Mouse (Mus musculus) midbrain, embryonic 11.5 days (tissue): ENCODE measurements around the gene Trabd2b. TPM values are rescaled to one million over a fixed set of nuclear protein-coding genes. Genes with fewer than 3 reads are reported as not detected.

ENCODE experiments used
- ATAC-seq: fragments of 200-750 bp; cut with Nextera tagmentation; 2 replicates; pipeline ENCODE4 v1.8.0; 2017; ENCODE audit warnings: moderate TSS enrichment, moderate library complexity; ENCODE audit not compliant: low FRiP score
- DNase-seq: peaks from one replicate; pipeline ENCODE4 v3.0.0; 2015; ENCODE audit warnings: low spot score; ENCODE audit errors: missing footprints
- H3K27ac ChIP-seq: fragments of 300-500 bp; sonication (generic); 2 replicates; pipeline ENCODE4 v1.5.1; 2014; ENCODE audit warnings: low read depth, low read length
- H3K27me3 ChIP-seq: fragments of 300-500 bp; sonication (generic); 2 replicates; pipeline ENCODE4 v1.6.1; 2014; ENCODE audit warnings: mild to moderate bottlenecking, low read length, moderate library complexity, mixed read lengths; ENCODE audit not compliant: control insufficient read depth, insufficient read depth
- H3K36me3 ChIP-seq: fragments of 300-500 bp; sonication (generic); 2 replicates; pipeline ENCODE4 v1.6.1; 2014; ENCODE audit warnings: mild to moderate bottlenecking, low read length, moderate library complexity, mixed read lengths; ENCODE audit not compliant: control insufficient read depth, insufficient read depth
- H3K4me1 ChIP-seq: fragments of 300-500 bp; sonication (generic); 2 replicates; pipeline ENCODE4 v1.6.1; 2014; ENCODE audit warnings: low read length; ENCODE audit not compliant: control insufficient read depth, insufficient read depth
- H3K4me2 ChIP-seq: fragments of 300-500 bp; sonication (generic); 2 replicates; pipeline ENCODE4 v1.6.1; 2014; ENCODE audit warnings: mild to moderate bottlenecking, moderate library complexity
- H3K4me3 ChIP-seq: fragments of 300-500 bp; sonication (generic); 2 replicates; pipeline ENCODE4 v1.5.1; 2014; ENCODE audit warnings: low read depth, low read length
- H3K9ac ChIP-seq: fragments of 300-500 bp; sonication (generic); 2 replicates; pipeline ENCODE4 v1.6.1; 2014; ENCODE audit warnings: low read length
- H3K9me3 ChIP-seq: fragments of 300-500 bp; sonication (generic); 2 replicates; pipeline ENCODE4 v1.6.1; 2016; ENCODE audit warnings: low read length; ENCODE audit not compliant: control insufficient read depth
- WGBS: fragments of 180-500 bp; shearing (Covaris S2); extraction: QIAGEN DNeasy Blood & Tissue Kit; methylation state at CpG from one replicate; pipeline ENCODE4 v1.1.7; 2014; 5-methylcytosine and 5-hydroxymethylcytosine counted together
- polyA plus RNA-seq: library from polyadenylated mRNA; unstranded; fragments of >200 nt; fragmentation: Nextera tagmentation; extraction: Ambion mirVana; gene quantifications from 2 replicates; pipeline ENCODE4 v1.2.1, GENCODE M21; 2014

Trabd2b gene
- polyA plus RNA-seq, 1 experiment from 2014 or later: 2.2 TPM

- H3K27me3 ChIP-seq: no peaks in the 10 kb centered on the region
- no peak overlapping the region for H3K4me2 ChIP-seq
- no peaks in the 10 kb centered on the region for H3K36me3 ChIP-seq
- ATAC-seq (no peak), DNase-seq (no peak)
- H3K27ac ChIP-seq: no peak overlapping the region
- no peaks in the 10 kb centered on the region for H3K9me3 ChIP-seq
- peaks cover 4% of the 10 kb centered on the region; the same call in 1 of the 2 replicates for H3K4me1 ChIP-seq
- no peak overlapping the region for H3K9ac ChIP-seq
- no peak overlapping the region for H3K4me3 ChIP-seq
- WGBS: 64% methylated on average over 3 of the region's 3 CpGs
Measured at GRCm38 (mm10) chr4:114545481-114546200, 139.1 kb downstream of the Trabd2b start.

GRCm38 (mm10) chr4:114547658-114548448, 141.3 kb downstream of the Trabd2b start:
- no peak for DNase-seq
- no peaks in the 10 kb centered on the region for H3K9me3 ChIP-seq
- ATAC-seq: no peak
- H3K27ac ChIP-seq: no peak overlapping the region
- 89% methylated on average over 8 of the region's 8 CpGs for WGBS
- H3K36me3 ChIP-seq: no peaks in the 10 kb centered on the region
- no peaks in the 10 kb centered on the region for H3K27me3 ChIP-seq
- H3K4me1 ChIP-seq: peaks cover 4% of the 10 kb centered on the region; the same call in 1 of the 2 replicates
- no peak overlapping the region for H3K4me2 ChIP-seq
- no peak overlapping the region for H3K4me3 ChIP-seq
- no peak overlapping the region for H3K9ac ChIP-seq

GRCm38 (mm10) chr4:114549487-114549886, 143.0 kb downstream of the Trabd2b start:
- H3K27ac ChIP-seq: no peak overlapping the region
- ATAC-seq (no peak), DNase-seq (no peak)
- H3K9ac ChIP-seq: no peak overlapping the region
- H3K36me3 ChIP-seq: no peaks in the 10 kb centered on the region
- H3K4me1 ChIP-seq: peaks cover 4% of the 10 kb centered on the region; the same call in 1 of the 2 replicates
- H3K27me3 ChIP-seq: no peaks in the 10 kb centered on the region
- H3K4me2 ChIP-seq: no peak overlapping the region
- no peaks in the 10 kb centered on the region for H3K9me3 ChIP-seq
- H3K4me3 ChIP-seq: no peak overlapping the region
- 96% methylated on average over 3 of the region's 3 CpGs for WGBS

GRCm38 (mm10) chr4:114550471-114551156, 144.1 kb downstream of the Trabd2b start:
- Histone ChIP-seq H3K27me3 (no peaks in the 10 kb centered on the region), H3K9ac (no peak overlapping the region), H3K4me1 (peaks cover 4% of the 10 kb centered on the region; the same call in 1 of the 2 replicates), H3K9me3 (no peaks in the 10 kb centered on the region), H3K36me3 (no peaks in the 10 kb centered on the region), H3K27ac (no peak overlapping the region; the same call in 1 of the 2 replicates), H3K4me2 (no peak overlapping the region), H3K4me3 (no peak overlapping the region)
- ATAC-seq (no peak), DNase-seq (no peak)
- WGBS: 50% methylated on average over 11 of the region's 11 CpGs

GRCm38 (mm10) chr4:114556880-114557279, 150.4 kb downstream of the Trabd2b start:
- no peak overlapping the region for H3K27ac ChIP-seq
- H3K4me1 ChIP-seq: peaks cover 3% of the 10 kb centered on the region; the same call in 1 of the 2 replicates
- WGBS: 85% methylated on average over 5 of the region's 5 CpGs
- H3K4me3 ChIP-seq: no peak overlapping the region
- no peak overlapping the region for H3K4me2 ChIP-seq
- H3K27me3 ChIP-seq: no peaks in the 10 kb centered on the region
- DNase-seq: no peak
- ATAC-seq: no peak
- H3K9me3 ChIP-seq: no peaks in the 10 kb centered on the region
- H3K9ac ChIP-seq: no peak overlapping the region
- no peaks in the 10 kb centered on the region for H3K36me3 ChIP-seq

- Histone ChIP-seq H3K4me2 (no peak overlapping the region), H3K27ac (no peak overlapping the region), H3K4me1 (peaks cover 3% of the 10 kb centered on the region; the same call in 1 of the 2 replicates), H3K9ac (no peak overlapping the region), H3K36me3 (no peaks in the 10 kb centered on the region), H3K27me3 (no peaks in the 10 kb centered on the region), H3K4me3 (no peak overlapping the region), H3K9me3 (no peaks in the 10 kb centered on the region)
- DNase-seq (no peak), ATAC-seq (no peak)
- 47% methylated on average over 6 of the region's 6 CpGs for WGBS
Measured at GRCm38 (mm10) chr4:114557731-114558130, 151.2 kb downstream of the Trabd2b start.

GRCm38 (mm10) chr4:114558487-114558886, 152.0 kb downstream of the Trabd2b start:
- Histone ChIP-seq H3K9me3 (no peaks in the 10 kb centered on the region), H3K4me2 (no peak overlapping the region), H3K27ac (no peak overlapping the region), H3K9ac (no peak overlapping the region), H3K4me3 (no peak overlapping the region), H3K4me1 (peaks cover 3% of the 10 kb centered on the region; the same call in 1 of the 2 replicates), H3K36me3 (no peaks in the 10 kb centered on the region), H3K27me3 (no peaks in the 10 kb centered on the region)
- ATAC-seq (no peak), DNase-seq (no peak)
- 68% methylated on average over 3 of the region's 3 CpGs for WGBS

- DNase-seq: no peak
- H3K27ac ChIP-seq: no peak overlapping the region
- H3K9ac ChIP-seq: no peak overlapping the region
- no peak for ATAC-seq
- no peak overlapping the region for H3K4me3 ChIP-seq
- H3K4me1 ChIP-seq: peaks cover 3% of the 10 kb centered on the region; the same call in 1 of the 2 replicates
- WGBS: 92% methylated on average over 17 of the region's 17 CpGs
- no peak overlapping the region for H3K4me2 ChIP-seq
- H3K27me3 ChIP-seq: no peaks in the 10 kb centered on the region
- H3K9me3 ChIP-seq: no peaks in the 10 kb centered on the region
- no peaks in the 10 kb centered on the region for H3K36me3 ChIP-seq
Measured at GRCm38 (mm10) chr4:114560638-114561216, 154.2 kb downstream of the Trabd2b start.
